Mouse (Mus musculus) WW6 (cell line): Measurements from ENCODE around the gene Dynll1.

Source experiments
- DNase-seq: peaks from one replicate; pipeline ENCODE4 v3.0.0-alpha.2; 2013; ENCODE audit warnings: low read depth, low spot score

The Dynll1 gene

DNA sequence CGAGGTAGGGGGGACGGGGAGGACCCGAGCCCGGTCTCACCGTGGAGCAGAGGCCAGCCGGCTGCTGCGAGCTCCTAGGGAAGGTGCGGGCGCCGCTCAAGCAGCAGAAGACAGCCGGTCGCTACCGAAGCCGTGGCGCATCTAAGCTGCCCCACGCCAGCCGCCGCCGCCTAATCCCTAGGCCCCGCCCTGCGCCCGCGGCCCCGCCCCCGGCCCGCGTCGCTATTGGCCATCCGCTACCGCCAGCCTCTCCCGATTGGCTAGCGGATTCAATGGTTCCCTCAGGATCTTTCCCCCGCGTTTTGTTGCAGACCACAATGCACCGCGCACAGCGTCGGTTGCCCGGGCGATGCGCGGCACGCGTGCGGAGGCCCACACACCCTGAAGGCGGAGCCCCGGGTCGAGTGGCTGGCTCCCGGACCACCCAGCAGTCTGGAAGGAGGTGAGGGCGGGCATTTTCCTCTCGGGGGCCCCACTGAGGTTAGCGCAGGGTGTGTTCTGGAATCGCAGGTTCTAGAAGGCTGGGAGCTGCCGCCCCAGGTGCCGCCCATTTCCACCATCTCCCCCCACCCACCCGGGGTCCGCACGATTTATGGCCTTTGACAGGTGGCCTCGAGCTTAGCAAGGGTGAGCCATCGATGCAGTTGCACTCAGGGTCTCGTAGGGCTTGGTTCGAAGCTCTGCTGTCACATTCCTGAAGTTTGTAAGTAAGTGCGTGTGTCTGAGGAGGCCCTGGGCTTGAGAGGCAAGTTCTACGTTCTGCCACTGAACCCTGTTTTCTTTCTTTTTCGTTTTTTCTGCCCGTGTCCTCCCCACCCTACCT lies at the start of gene Dynll1:
Dynll1 (minus strand) TSS at position 208 of the 823 bp plus-strand sequence.
- peak; percentile 93 for DNase-seq

DNA sequence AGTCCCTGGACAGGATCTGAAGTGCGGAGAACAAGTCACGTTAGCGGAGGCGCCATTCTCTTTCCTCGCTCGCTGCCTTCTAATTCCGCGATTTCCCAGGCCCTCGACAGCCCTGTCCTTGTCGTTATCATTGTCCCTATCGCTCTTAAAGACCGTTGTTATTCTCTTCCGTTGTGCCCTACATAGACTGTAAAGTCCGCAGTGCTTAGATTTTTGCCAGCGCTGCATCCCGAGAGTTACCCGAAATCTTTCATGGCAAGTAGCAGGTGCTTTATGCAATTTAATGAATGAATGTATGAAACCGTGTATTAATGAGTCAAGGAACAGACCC lies 48.4 kb upstream of the Dynll1 start:
- no peak for DNase-seq

DNA sequence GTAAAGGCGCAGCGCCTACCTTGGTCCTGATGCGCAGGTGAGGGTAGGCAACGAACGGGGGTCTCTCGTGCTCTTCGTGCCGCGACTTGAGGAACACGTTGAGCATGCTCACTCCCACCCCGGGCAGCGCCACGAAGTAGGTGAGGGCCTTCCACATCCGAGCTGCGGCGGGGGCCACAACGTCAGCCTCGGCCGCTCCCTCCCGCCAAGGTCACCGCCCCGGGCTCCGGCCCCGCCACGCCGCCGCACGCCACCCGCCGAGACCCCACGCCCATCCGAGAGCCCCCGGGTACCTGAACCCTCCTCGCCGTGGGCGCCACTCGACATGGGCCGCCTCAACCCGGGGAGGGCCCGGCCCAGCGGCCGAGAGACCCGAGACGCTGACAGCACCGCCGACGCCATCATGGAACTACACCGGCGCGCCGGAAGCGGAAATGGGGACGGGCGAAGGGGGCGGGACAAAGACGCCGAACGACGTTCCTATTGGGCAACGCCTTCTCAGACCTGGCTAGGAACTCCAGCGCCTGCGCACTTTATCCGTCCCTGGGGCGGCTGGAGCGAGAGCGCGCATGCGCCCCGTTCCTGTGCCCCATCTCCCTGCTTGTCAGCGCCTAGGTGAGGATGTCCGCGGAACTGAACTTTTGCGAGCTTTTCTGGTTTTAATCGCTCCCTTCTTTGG lies 47.9 kb upstream of the Dynll1 start, which contains the start of gene Cox6a1:
Cox6a1 (minus strand) TSS at position 436 of the 679 bp plus-strand sequence.
- DNase-seq: peak; percentile 96

GRCm38 (mm10) chr5:115347564-115347963 lies 46.8 kb upstream of the Dynll1 start:
- DNase-seq: peak; percentile 73

DNA sequence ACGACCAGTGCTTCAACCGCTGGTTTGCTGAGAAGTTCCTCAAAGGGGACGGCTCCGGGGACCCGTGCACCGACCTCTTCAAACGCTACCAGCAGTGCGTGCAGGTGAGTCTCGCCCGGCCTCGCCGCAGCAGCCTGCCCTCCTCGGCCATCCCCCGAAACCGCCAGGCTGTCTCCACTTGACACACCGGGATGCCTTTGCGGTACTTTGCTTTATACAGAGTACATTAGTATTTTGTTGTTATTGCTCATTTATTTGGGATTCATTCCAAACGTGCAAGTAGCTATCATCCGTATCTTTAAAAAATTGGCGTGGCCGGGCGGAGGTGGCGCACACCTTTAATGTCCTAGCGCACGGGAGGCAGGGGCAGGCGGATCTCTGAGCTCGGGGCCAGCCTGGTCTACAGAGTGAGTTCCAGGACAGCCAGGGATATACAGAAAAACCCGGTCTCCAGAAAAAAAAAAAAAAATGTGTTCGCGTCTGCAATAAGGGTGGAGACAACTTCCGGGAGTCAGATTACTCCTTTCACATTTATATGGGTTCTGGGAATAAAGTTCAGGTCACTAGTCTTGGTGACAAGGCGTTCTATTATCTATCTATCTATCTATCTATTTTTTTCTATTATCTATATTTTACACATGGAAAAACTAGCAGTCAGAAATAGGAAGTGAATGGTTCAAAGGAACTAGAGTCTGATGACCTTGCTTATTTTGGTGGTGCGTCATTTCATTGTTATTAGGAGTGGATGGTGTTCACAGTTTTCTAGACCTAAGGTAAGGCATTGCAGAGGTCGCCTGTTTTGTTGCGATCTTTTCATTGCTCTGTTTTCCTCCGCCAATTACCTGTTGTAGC lies 40.7 kb upstream of the Dynll1 start:
- no peak for DNase-seq

DNA sequence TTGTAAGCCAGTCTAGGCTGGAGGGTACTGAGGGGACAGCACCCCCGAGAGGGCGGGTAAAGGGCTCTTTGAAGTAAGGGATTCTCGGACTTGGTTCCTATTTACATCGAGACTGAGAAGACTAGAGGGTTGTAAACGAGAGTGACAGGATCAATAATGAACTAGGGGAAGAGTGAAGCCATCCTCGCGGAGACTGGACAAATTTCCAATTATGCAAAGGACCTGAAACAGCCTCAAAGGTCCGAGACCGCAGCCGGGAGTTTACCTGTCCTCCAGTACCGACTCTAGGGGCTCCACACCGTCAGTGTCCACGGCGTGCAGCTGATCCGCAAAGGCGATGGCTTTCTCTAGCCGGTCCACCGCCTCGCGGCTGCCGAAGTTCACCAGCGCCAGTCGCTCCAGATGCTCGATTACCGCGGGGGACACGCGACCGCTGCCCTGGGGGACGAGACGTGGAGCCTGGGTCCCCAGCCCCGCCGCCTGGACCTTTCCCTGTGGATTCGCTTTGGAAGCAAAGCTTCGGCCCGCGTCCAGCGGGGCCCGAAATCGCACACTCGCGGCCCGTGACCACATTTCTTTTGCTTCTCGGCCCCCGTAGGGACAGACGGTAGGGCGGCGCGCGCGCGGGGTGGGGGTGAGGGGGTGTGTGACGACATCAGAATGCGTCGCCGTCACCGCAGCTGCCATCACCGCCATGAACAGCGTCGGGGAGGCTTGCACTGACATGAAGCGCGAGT lies 39.9 kb upstream of the Dynll1 start, which contains the start of the genes Gatc and Triap1:
Gatc (minus strand) TSS at position 602 of the 737 bp plus-strand sequence.
Triap1 (plus strand) TSS at position 649 of the 737 bp plus-strand sequence.
- no peak for DNase-seq

- DNase-seq: no peak
Observed at GRCm38 (mm10) chr5:115340007-115340406, 39.2 kb upstream of the Dynll1 start.

DNA sequence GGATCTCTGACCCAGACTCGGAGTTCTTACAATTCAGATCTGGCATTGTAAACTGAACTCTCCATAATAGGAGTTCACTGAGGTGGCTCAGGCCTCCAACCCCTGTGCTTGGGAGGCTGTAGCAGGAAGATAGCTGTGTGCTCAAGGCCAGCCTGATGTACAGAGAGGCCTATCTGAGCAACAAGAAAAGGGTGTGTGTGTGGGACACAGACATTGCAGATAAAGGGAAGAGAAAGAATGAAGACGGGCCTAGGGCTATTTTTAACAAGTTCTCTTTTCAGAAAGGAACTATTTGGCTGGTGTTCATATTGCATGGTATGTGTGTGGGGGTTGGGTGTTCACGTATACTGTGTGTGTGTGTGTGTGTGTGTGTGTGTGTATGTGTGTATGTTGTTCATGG lies 32.8 kb upstream of the Dynll1 start:
- DNase-seq: no peak

DNA sequence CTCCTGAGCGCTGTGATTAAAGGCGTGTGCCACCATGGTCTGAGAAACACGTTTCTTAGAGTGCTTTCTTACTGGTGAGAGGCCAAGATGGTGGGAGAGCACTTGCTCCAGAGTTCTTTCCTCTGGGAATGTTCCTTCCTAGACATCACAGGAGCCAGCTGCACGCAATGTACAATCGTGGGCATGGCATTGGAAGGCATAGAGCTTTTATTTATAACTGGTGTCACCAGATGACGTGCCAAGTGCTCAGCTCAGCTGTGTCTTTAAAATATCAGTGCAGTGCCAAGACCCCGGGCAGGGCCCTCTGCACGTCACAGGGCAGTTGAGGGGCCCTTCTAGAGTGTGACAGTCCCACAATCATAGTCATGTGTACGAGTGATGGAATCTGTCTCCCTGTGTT lies 30.2 kb upstream of the Dynll1 start:
- DNase-seq: no peak

DNA sequence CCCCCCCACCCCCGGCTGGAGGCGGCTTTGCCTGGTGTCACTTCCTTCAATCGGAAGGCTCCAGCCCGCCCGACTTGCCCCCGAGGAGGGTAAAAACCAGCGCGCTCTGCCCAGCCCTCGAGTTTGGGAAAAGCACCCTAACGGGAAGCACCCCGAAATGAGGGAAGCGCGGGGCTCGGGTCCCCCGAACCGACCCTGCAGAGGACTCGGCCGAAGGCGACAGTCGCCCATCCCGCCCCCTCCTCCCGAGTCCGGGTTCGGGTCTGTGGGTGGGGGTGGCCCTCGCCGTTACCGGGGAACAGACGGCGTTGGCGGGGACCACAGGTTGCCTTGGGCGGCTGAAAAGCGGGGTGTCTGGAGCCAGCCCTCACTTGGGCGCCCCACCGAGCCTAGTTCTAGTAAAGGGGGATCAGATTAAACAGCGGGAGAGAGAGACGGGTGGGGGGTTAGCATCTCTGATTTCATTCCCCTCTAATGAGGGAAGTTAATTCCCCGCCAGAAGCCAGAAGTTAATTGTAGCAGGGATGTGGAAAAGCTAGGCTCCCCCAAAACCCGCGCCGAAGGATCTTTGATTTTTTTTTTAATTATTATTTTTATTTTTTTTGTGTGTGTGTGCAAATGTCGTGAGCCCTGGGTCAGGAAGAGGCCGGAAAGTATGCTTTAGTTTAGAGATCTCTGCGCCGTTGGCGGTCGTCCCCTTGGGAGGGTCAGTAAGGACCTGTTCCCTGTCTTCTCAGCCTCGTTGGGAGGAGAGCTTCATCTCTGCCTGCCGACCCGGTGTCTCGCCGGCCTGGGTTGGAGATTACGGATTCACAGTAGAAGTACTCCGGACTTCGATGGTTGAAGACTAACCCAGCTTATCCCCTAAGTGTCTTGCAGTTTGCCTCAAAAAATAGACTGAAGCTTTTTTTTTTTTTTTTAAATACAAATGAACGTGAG lies 27.1 kb upstream of the Dynll1 start:
- DNase-seq: no peak

DNA sequence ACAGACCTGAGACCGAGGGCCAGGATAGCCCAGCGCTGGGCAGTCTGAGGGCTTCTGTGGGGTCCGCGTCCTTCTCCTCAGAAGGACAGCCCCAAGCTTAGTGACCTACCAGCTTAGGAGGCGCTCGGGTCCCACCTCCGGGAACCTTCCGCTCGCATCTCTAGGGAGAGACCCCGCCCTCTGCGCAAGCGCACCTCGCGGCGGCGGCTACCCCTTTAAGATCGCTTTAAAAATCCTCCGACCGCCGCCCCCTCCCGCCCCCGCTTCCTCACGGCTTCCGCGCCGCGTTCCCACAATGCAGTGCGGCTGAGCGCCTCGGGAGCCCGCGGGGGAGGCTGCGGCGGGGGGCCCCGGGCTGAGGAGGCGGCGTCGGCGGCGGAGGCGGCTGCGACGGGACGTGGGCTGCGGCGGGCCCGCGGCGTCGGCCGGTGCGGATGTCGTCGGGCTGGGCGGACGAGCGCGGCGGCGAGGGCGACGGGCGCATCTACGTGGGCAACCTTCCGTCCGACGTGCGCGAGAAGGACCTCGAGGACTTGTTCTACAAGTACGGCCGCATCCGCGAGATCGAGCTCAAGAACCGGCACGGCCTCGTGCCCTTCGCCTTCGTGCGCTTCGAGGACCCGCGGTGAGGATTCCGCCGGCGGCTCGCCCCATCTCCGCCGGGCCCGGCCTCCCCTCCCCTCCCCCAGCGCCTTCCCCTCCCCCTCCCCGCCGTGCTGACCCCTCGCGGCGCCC lies 26.2 kb upstream of the Dynll1 start, which contains the start of gene Srsf9:
Srsf9 (plus strand) TSS at position 303 of the 735 bp plus-strand sequence.
- peak; percentile 73 for DNase-seq

GRCm38 (mm10) chr5:115326256-115326831 lies 25.5 kb upstream of the Dynll1 start:
- no peak for DNase-seq

GRCm38 (mm10) chr5:115319004-115319940 lies 18.5 kb upstream of the Dynll1 start:
- no peak for DNase-seq

DNA sequence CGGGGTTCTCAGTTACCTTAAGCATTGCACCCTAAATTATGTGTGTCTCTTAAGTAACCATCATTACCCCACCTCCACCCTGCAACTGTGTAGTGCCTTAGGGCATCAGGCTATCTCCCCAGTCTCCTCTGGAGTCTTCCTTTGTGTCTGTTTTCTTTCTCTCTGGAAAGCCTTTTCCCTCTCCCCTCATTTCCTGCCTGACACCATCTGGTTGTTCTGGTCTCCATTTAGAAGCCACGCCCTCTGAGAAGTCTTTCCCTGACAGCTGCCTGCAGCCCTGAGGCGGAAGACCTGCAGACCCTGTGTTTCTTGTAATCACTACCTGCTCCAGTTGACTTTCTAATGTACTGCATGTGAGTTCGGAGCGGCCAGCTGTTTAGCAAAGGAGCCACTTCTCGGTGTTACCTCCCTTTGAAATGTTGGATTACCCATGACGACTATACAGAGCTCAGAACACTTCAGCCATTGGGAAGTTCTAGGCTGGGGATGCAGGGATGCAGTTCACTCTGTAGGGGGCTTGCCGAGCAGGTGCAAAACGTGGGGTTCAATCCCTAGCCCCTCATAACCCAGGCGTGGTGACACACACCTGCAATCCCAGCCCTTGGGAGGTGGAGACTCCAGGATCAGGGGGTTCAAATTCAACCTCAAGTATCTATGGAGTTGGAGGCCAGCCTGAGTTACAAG lies 17.0 kb upstream of the Dynll1 start:
- DNase-seq: peak; percentile 69

DNA sequence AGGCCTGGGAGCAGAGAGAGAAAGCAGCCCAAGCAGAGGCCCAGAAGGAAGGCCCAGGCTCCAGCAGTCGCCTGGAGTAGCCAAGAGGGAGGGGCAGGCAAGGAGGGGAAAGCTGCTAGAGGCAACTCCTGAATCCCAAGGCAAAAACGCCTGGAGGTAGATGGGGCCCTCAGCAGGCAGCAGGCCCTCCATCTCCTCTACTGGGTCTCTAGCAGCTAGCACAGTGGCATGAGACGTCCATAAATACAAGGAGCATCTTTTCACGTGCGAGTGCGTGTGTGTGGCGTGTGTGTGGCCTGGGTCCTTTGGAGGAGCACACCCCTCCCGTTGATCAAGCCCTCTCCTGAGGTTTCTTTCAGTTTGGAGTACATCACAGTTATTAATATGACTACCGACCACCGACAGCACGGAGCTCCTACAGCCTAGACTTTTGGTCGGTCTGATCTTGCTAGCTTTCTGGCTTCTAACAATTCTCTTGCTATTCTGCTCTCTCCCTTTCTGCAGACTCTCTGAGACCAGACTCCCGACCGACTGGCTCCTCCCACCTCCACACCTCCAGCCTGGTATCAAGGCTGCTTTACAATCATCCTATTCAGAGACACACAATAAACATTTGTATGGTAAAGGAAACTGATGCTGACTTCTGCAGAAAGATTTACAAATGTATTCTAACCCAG lies 16.3 kb upstream of the Dynll1 start:
- DNase-seq: no peak

GRCm38 (mm10) chr5:115313668-115313943 lies 12.8 kb upstream of the Dynll1 start:
- no peak for DNase-seq
